Mouse (Mus musculus) lung, postnatal 0 days (tissue): Measurements from ENCODE around the gene Lrrk1.

ENCODE experiments used
- CTCF ChIP-seq: IDR thresholded peaks from 2 replicates; pipeline ENCODE4 v1.5.1; 2016; ENCODE audit warnings: antibody characterized with exemption, mild to moderate bottlenecking
- EP300 ChIP-seq: IDR thresholded peaks from 2 replicates; pipeline ENCODE4 v1.6.1; 2016; ENCODE audit warnings: antibody characterized with exemption, mild to moderate bottlenecking, control low read depth

- TF ChIP-seq CTCF (no peak), EP300 (no peak)
Measured at GRCm38 (mm10) chr7:66249020-66249419, 139.1 kb downstream of the Lrrk1 start.
